Mouse (Mus musculus) heart, adult 2 months (tissue): ENCODE measurements around the gene Safb.

Experiments used
- CTCF ChIP-seq: fragments of 200-600 bp; IDR thresholded peaks from 2 replicates; pipeline ENCODE4 v1.8.1; 2022; ENCODE audit warnings: antibody characterized with exemption, mild to moderate bottlenecking, moderate library complexity
- EP300 ChIP-seq: fragments of 200-500 bp; IDR thresholded peaks from 2 replicates; pipeline ENCODE4 v1.6.1; 2011; ENCODE audit warnings: low read depth, low read length, control low read depth; ENCODE audit not compliant: insufficient read depth
- POLR2A ChIP-seq: fragments of 200-500 bp; IDR thresholded peaks from 2 replicates; pipeline ENCODE4 v1.6.1; 2011; ENCODE audit warnings: mild to moderate bottlenecking, low read depth, low read length, control low read depth; ENCODE audit not compliant: insufficient read depth

GRCm38 (mm10) chr17:56593527-56594271 lies 9.1 kb downstream of the Safb start:
- TF ChIP-seq CTCF (no peak), POLR2A (no peak), EP300 (0 out of 2 replicates have a peak, but pooled peaks have one; percentile 3)
